Mouse (Mus musculus): ENCODE data around the gene Gm10181.

GRCm38 (mm10) chr9:25090853-25091252, 1.6 kb downstream of the Gm10181 start:
- TF ChIP-seq GATA1 (IDR thresholded peaks at IDR 0.05; ENCODE audit: low read length): no peak
- TF ChIP-seq TAL1 (IDR thresholded peaks at IDR 0.05; ENCODE audit: low read length): no peak

Data from erythroblast, embryonic 14.5 days (primary cell).